10 mouse cellular contexts compared by ENCODE assay signal in the genomic region with DNA sequence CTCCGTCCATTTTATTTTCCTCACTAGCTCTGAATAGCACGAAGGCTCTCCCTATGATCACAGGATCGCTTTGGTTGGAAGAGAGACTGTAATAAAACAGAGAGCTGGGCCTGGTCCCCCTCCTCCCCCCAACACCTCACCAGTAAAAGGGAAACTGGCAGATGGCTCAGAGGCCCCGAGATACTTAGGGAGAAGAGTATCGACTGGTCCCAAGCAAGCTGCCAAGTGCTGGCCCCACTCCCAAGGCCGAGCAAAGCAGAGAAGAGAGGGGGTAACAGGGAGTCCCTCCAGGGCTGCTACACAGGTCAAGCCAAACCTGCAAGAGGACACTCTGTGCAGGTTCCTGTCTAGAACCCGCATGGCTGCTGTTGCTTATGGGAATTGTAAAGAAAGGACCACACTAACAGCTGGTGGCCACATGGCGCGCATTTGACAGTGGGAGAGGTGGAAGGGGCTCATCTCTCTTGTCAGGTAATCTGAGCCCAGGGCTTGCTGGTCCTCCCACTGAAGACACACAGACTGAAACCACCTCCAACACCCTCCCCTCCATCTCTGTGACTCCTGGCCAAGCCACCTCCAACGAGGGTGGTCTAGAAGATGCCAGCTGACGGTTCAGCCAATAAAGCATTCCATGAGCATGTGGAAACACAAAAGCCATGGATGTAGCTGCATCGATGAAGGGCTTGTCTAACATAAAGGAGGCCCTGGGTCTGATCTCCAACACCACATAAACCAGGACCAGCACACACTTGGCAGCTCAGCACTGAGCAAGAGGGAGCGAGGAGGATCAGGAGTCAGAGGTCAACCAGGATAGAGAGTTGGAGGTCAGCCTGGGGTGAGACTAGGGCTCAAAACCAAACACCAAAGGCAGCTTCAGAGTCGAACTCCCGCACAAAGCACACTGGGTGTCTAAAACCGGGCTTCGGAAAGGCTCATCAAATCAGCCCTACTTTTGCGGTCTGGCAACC. TPM values are rescaled to one million over a fixed set of nuclear protein-coding genes. Genes with fewer than 3 reads are reported as not detected.
DNase-seq lines count a peak whose midpoint lies in the region; ATAC-seq lines count a peak whose summit lies in the region.
"Had no signal": no experiment of that assay in that cellular context is flagged by ENCODE, and none has a peak within 500 bp of the region (broad histone marks: within the 10 kb centered on the region; RNA-seq: fewer than 3 reads in every experiment).

No protein-coding gene starts in this region.

- H3K27me3 ChIP-seq in forebrain, embryonic 15.5 days = no peaks in the 10 kb centered on the region

- H3K36me3 ChIP-seq in forebrain, embryonic 15.5 days = no peaks in the 10 kb centered on the region

- WGBS in forebrain, embryonic 15.5 days = 41% methylated on average over 18 of the region's 18 CpGs

- peak overlapping the region; percentile 57 for H3K27ac ChIP-seq in forebrain, embryonic 15.5 days (replicated peaks)

- ATAC-seq in forebrain, embryonic 15.5 days (replicated peaks) = peak; percentile 74

- intact Hi-C loops in left cerebral cortex, postnatal 10 days (cut with DNase I) = no loop called here

- H3K4me3 ChIP-seq in forebrain, embryonic 15.5 days = no peak overlapping the region

- H3K4me1 ChIP-seq in forebrain, embryonic 15.5 days = peaks cover 51% of the 10 kb centered on the region

- no peak overlapping the region for H3K9ac ChIP-seq in forebrain, embryonic 15.5 days (replicated peaks)

- DNase-seq in heart, adult 11 months = peak; percentile 92
- DNase-seq in heart, adult 8-10 months (ENCODE audit: low spot score) = no peak
- DNase-seq in adrenal gland, postnatal 14 days = peak; percentile 65
- peak; percentile 70 for DNase-seq in mesoderm, embryonic 11.5 days (ENCODE audit: low read depth, low spot score)
- DNase-seq in layer of hippocampus, adult 8-10 months (ENCODE audit: low spot score in 2 of 2) = no peak
- no peak for DNase-seq in thymus, postnatal 4 days
- no peak for DNase-seq in left cerebral cortex, postnatal 10 days (ENCODE audit: extremely low spot score in 1 of 2, low spot score in 2 of 2)
- DNase-seq: cerebellum, adult 9-10 months had no signal

- no peaks in the 10 kb centered on the region for H3K9me3 ChIP-seq in forebrain, embryonic 15.5 days

- H3K4me2 ChIP-seq in forebrain, embryonic 15.5 days (replicated peaks) = 0 out of 2 replicates have a peak overlapping the region, but pooled peaks have one; percentile 2
- H3K4me2 ChIP-seq: liver, embryonic 11.5 days had no signal

RNA-seq across cellular contexts. Expression of gene Ror2, which starts 49.2 kb away (rescaled TPM):
- 1 to 10 TPM in 3 of 4 experiments, under 1 TPM in 1; 0.72 to 1.2 (median 1.0) TPM for total RNA-seq in heart, adult 8-10 months (2022)
- total RNA-seq in adrenal gland, postnatal 14 days (2021) = 6.7 and 8.3 TPM in 2 replicates
- 3.3 and 3.8 TPM in 2 replicates for polyA plus RNA-seq in forebrain, embryonic 15.5 days (2015; fragmentation: Nextera tagmentation; extraction: Ambion mirVana)
- total RNA-seq in layer of hippocampus, adult 8-10 months (2022) = 1 to 10 TPM in 3 of 4 experiments, under 1 TPM in 1; 0.83 to 1.6 (median 1.2) TPM
- total RNA-seq in left cerebral cortex, postnatal 10 days (2021) = 1 to 10 TPM; 1.8 to 2.1 TPM

Comparison
In these comparisons a context has a peak if more than half of its experiments do, and no peak if none do; other contexts are left out.
1. DNase-seq: peak in heart, adult 11 months (single experiment), adrenal gland, postnatal 14 days (single experiment) and mesoderm, embryonic 11.5 days (single experiment); none in heart, adult 8-10 months (single experiment), layer of hippocampus, adult 8-10 months (0 of 2), thymus, postnatal 4 days (single experiment) and left cerebral cortex, postnatal 10 days (0 of 2).